Mouse (Mus musculus) cerebellum, adult 2 months (tissue): ENCODE data around the gene Fat1. TPM values are rescaled to one million over a fixed set of nuclear protein-coding genes. Genes with fewer than 3 reads are reported as not detected.

Source experiments
- DNase-seq, 2 experiments: peaks; one replicate each; pipeline ENCODE4 v3.0.0; 2021
- H3K27ac ChIP-seq: fragments of 200-500 bp; 2 replicates; pipeline ENCODE4 v1.5.1; 2012; ENCODE audit warnings: low read length, control low read depth, inconsistent platforms; ENCODE audit not compliant: insufficient read depth
- H3K27me3 ChIP-seq: fragments of 200-500 bp; 2 replicates; pipeline ENCODE4 v1.6.1; 2012; ENCODE audit warnings: inconsistent platforms, mild to moderate bottlenecking, low read length, moderate library complexity; ENCODE audit not compliant: control insufficient read depth, insufficient read depth
- H3K4me1 ChIP-seq: fragments of 200-500 bp; 2 replicates; pipeline ENCODE4 v1.6.1; 2011; ENCODE audit warnings: low read length; ENCODE audit not compliant: control insufficient read depth, insufficient read depth
- H3K4me3 ChIP-seq: fragments of 200-500 bp; replicated peaks from 2 replicates; pipeline ENCODE3; 2011; ENCODE audit warnings: mild to moderate bottlenecking, low read depth, low read length, control low read depth; ENCODE audit not compliant: insufficient read depth
- CTCF ChIP-seq: fragments of 200-500 bp; IDR thresholded peaks from 2 replicates; pipeline ENCODE4 v1.5.1; 2011; ENCODE audit warnings: low read depth, mild to moderate bottlenecking, control low read depth, low read length, moderate library complexity, borderline replicate concordance; ENCODE audit not compliant: insufficient read depth
- POLR2A ChIP-seq: fragments of 200-500 bp; IDR thresholded peaks from 2 replicates; pipeline ENCODE4 v1.6.1; 2011; ENCODE audit warnings: low read length, control low read depth, borderline replicate concordance; ENCODE audit not compliant: insufficient read depth
- WGBS: fragments of 180-500 bp; shearing (Covaris S2); methylation state at CpG from one replicate; pipeline ENCODE4 v1.1.7; 2018; 5-methylcytosine and 5-hydroxymethylcytosine counted together
- polyA plus RNA-seq: library from polyadenylated mRNA; depleted of rRNA; stranded (reverse); fragments of >200 nt; gene quantifications from 2 replicates; pipeline ENCODE4 v1.2.3, GENCODE M21; 2012

Fat1 gene
- polyA plus RNA-seq, 1 experiment, result 106 TPM

DNA sequence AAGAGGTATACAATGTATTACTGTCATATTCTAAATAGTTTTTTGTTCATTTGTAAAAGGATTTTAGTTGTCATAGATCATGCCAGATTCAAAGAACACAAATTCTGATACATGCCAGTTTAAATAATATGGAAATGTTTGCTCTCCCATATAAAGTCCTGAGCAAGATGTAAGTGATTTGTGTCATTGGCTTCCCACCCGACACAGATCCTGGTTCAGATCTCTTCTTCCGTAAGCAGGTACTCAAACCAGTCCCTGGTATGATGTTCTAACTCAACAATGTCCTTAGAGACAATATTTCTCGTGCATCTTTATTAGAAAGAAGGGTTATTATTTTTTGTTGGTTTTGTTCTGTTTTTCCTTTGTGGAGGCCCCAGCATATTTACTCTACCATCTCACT is 5.2 kb upstream of the Fat1 start:
- TF ChIP-seq POLR2A (no peak), CTCF (no peak)
- Histone ChIP-seq H3K27ac (no peak overlapping the region), H3K4me3 (no peak overlapping the region), H3K4me1 (no peaks in the 10 kb centered on the region; the same call in 1 of the 2 replicates), H3K27me3 (no peaks in the 10 kb centered on the region)
- no peak for DNase-seq
- WGBS, result 94% methylated on average over 3 of the region's 3 CpGs

- WGBS, result 96% methylated on average over 9 of the region's 9 CpGs
- no peak for DNase-seq
- no peaks in the 10 kb centered on the region; the same call in 1 of the 2 replicates for H3K4me1 ChIP-seq
- H3K4me3 ChIP-seq, result no peak overlapping the region
- H3K27ac ChIP-seq, result no peak overlapping the region
- TF ChIP-seq POLR2A (no peak), CTCF (no peak)
- no peaks in the 10 kb centered on the region for H3K27me3 ChIP-seq
Measured at GRCm38 (mm10) chr8:44932546-44933342, 2.5 kb upstream of the Fat1 start.

- Histone ChIP-seq H3K4me3 (peak overlapping the region; percentile 15), H3K27ac (no peak overlapping the region), H3K27me3 (no peaks in the 10 kb centered on the region), H3K4me1 (no peaks in the 10 kb centered on the region; the same call in 1 of the 2 replicates)
- peak; percentile 44 to 55 for DNase-seq
- no peak for TF ChIP-seq CTCF
- no peak for TF ChIP-seq POLR2A
- WGBS, result 48% methylated on average over 6 of the region's 6 CpGs
Measured at GRCm38 (mm10) chr8:44933478-44933877, 1.8 kb upstream of the Fat1 start.

DNA sequence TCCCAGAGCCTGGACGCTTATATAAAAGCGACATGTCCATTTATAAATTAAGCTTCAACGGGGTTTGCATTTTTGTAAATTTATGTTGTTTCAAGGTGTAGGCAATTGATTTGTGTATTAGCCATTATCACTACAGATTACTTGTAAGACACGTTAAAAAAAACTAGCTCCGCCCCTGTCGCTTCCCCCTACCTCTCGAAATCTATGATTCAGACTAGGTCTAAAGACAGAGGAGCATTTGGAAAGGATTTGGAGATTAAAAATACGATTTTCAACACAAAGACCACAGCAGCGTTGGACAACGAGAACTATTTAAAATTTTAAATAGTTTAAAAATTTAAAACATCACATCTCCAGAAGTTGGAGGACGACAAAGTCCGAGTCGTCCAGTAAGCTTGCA is 831 bp upstream of the Fat1 start:
- Histone ChIP-seq H3K4me3 (peak overlapping the region; percentile 95), H3K27ac (peak overlapping the region; percentile 94), H3K27me3 (no peaks in the 10 kb centered on the region), H3K4me1 (no peaks in the 10 kb centered on the region; the same call in 1 of the 2 replicates)
- 4% methylated on average over 13 of the region's 13 CpGs for WGBS
- TF ChIP-seq POLR2A, result no peak
- no peak for TF ChIP-seq CTCF
- DNase-seq, result no peak

DNA sequence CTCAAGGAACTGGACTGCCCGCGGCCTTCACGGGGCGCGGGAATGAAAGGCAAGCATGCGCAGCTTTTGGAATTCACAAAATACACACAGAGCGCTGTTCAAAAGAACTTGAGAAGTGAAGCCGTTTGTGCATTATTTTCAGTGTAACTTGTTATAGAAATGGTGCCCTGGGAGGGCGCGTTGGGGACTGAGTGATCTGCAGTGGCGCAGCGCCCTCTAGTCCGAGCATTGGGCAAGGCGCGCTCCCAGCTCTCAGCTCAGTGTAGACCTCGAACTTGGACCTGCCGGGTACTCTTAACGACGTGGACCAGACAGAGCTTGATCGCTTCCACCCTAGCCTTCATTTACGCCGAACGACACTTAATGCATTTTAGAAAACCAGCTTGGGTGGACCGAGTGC is 494 bp downstream of the Fat1 start:
- H3K27me3 ChIP-seq, result no peaks in the 10 kb centered on the region
- under 1% methylated on average over 24 of the region's 24 CpGs for WGBS
- TF ChIP-seq POLR2A (no peak), CTCF (peak; percentile 92)
- DNase-seq, result peak; percentile 91 to 92
- peak overlapping the region; percentile 94 for H3K27ac ChIP-seq
- H3K4me3 ChIP-seq, result peak overlapping the region; percentile 95
- H3K4me1 ChIP-seq, result no peaks in the 10 kb centered on the region; the same call in 1 of the 2 replicates

GRCm38 (mm10) chr8:44936481-44936961 is 1.3 kb downstream of the Fat1 start:
- peak overlapping the region; percentile 45; the same call in 1 of the 2 replicates for H3K27ac ChIP-seq
- 1% methylated on average over 16 of the region's 16 CpGs for WGBS
- DNase-seq, result no peak
- peaks cover 4% of the 10 kb centered on the region for H3K4me1 ChIP-seq
- H3K4me3 ChIP-seq, result peak overlapping the region; percentile 95
- TF ChIP-seq POLR2A (no peak), CTCF (no peak)
- no peaks in the 10 kb centered on the region for H3K27me3 ChIP-seq

GRCm38 (mm10) chr8:44937141-44937825 is 2.0 kb downstream of the Fat1 start:
- peak overlapping the region; percentile 95 for H3K4me3 ChIP-seq
- peak; percentile 79 for DNase-seq
- WGBS, result under 1% methylated on average over 34 of the region's 34 CpGs
- no peaks in the 10 kb centered on the region for H3K27me3 ChIP-seq
- no peak for TF ChIP-seq POLR2A
- TF ChIP-seq CTCF, result peak; percentile 27; the same call in 1 of the 2 replicates
- peak overlapping the region; percentile 65 for H3K27ac ChIP-seq
- H3K4me1 ChIP-seq, result peaks cover 6% of the 10 kb centered on the region
